Mouse (Mus musculus): Measurements from ENCODE around the gene Msl1.

Msl1 gene

DNA sequence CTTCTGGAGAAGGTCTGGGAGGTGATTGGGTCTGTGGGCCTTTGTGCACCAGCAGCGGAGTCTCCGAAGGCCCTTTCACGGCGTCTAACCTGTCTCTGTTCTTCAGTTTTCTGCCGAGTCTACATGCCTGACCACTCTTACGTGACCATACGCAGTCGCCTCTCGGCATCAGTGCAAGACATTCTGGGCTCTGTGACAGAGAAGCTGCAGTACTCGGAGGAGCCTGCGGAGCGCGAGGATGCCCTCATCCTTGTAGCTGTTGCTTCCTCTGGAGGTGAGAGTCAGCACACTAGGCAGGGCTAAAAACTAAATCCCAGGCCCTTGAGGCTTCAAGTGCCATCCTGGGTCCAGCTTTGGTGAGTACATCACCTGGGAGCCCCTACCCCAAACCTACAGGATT is 50.7 kb downstream of the Msl1 start:
- no peak for DNase-seq (ENCODE audit: low spot score)

- DNase-seq (ENCODE audit: low spot score) = no peak
Measured at GRCm38 (mm10) chr11:98846865-98847604, 51.7 kb downstream of the Msl1 start.

DNA sequence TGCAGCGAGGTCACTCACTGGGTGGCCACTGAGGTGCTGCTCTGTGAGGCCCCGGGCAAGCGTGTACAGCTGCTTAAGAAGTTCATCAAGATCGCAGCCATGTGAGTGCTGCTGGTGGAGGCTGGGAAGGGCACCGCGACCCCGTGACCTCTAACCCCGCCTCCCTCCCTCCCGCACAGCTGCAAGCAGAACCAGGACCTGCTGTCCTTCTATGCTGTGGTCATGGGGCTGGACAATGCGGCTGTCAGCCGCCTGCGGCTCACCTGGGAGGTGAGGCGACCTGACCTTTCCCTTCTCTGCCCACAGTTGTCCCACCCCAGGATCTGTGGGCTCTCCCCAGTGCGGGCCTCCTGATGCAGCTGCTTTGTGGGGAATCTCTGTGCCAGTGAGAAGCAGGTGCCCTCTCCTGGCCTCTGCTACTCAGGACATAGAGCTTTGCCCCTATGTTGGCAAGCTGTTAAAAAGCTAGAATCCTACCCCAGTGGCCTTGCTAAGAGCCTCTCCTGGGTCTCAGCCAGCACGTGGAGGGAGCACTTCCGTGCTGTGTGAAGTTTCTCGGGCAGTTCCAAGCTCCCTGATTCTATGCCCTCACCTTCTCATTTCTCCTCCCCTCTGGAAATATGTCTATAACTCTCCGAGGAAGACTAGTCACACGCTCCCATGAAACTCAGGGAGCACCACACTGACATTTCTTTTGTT is 54.0 kb downstream of the Msl1 start:
- DNase-seq (ENCODE audit: low spot score) = no peak

DNA sequence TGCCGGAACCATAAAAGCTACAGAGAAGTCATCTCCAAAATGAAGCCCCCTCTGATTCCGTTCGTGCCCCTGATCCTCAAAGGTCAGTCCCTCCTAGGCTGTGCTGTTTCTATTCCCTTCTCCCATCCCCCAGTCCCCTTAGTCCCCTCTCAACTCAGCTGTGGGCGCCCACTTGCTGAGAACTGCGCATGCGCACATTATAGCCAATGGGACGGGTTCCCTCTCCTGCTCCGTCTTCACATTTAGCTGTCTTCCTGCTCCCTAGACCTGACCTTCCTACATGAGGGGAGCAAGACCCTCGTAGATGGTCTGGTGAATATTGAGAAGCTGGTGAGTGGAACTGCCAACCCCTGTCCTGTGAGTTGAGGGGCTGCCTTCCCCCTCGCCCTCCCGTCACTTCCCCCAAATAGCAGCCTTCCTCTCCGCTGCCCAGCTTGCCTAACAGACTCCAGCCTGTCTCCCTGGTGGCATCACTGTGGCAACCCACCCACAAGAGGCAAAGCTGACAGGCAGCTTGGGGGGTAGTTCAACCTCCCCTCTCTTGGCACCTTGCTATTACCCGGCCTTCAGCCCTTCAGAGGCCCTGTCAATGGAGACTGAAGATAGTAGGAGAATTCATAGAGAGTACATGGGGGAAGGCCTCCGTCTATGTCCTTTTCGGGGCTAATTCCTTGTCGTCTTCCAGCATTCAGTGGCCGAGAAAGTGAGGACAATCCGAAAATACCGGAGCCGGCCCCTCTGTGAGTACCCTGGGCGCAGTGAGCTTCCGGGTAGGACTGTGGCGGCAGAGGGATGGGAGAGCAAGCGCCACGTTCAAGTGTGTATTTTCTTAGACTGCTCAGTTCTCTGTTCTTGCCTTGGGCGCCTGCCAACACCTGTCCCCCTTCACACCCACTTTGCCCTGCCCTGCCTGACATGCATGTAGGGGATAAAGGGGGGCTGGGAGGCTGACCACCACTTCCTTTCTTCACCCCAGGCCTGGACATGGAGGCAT is 55.1 kb downstream of the Msl1 start:
- DNase-seq (ENCODE audit: low spot score) = no peak

- DNase-seq (ENCODE audit: low spot score) = no peak
Measured at GRCm38 (mm10) chr11:98854116-98854515, 58.8 kb downstream of the Msl1 start.

GRCm38 (mm10) chr11:98854659-98855058 is 59.3 kb downstream of the Msl1 start:
- no peak for DNase-seq (ENCODE audit: low spot score)

Data from spleen, adult 12 weeks (tissue).